Mouse (Mus musculus) bone marrow, adult 2 months (tissue): Measurements from ENCODE around the gene Atl2. TPM values are rescaled to one million over a fixed set of nuclear protein-coding genes. Genes with fewer than 3 reads are reported as not detected.
A peak's percentile ranks its signal among the peaks of the same experiment; 100 is the strongest.

Experiments
- H3K27ac ChIP-seq: fragments of 200-500 bp; 2 replicates; pipeline ENCODE4 v1.5.1; 2012; ENCODE audit warnings: low read depth, mild to moderate bottlenecking, control low read depth, inconsistent platforms, low read length; ENCODE audit not compliant: control insufficient read depth, poor library complexity, insufficient read depth
- H3K4me1 ChIP-seq: fragments of 200-500 bp; 2 replicates; pipeline ENCODE4 v1.6.1; 2011; ENCODE audit warnings: low read length; ENCODE audit not compliant: control insufficient read depth, insufficient read depth
- H3K4me3 ChIP-seq: fragments of 200-500 bp; replicated peaks from 2 replicates; pipeline ENCODE3; 2011; ENCODE audit warnings: mild to moderate bottlenecking, low read depth, low read length, control low read depth; ENCODE audit not compliant: control insufficient read depth
- CTCF ChIP-seq: fragments of 200-500 bp; IDR thresholded peaks from 2 replicates; pipeline ENCODE4 v1.5.1; 2011; ENCODE audit warnings: low read length, control low read depth; ENCODE audit not compliant: control insufficient read depth, insufficient read depth
- POLR2A ChIP-seq: fragments of 200-500 bp; IDR thresholded peaks from 2 replicates; pipeline ENCODE4 v1.6.1; 2011; ENCODE audit warnings: low read depth, mild to moderate bottlenecking, control low read depth, low read length, borderline replicate concordance; ENCODE audit not compliant: control insufficient read depth
- WGBS: fragments of 180-500 bp; shearing (Covaris S2); methylation state at CpG from one replicate; pipeline ENCODE4 v1.1.7; 2018; 5-methylcytosine and 5-hydroxymethylcytosine counted together
- polyA plus RNA-seq: library from polyadenylated mRNA; stranded (reverse); fragments of >200 nt; gene quantifications from 2 replicates; pipeline ENCODE4 v1.2.4, GENCODE M21; 2011; ENCODE audit warnings: low replicate concordance; ENCODE audit not compliant: missing spikeins, insufficient read depth, insufficient read length

Atl2 gene
- polyA plus RNA-seq, 1 experiment: 26.7 TPM

DNA sequence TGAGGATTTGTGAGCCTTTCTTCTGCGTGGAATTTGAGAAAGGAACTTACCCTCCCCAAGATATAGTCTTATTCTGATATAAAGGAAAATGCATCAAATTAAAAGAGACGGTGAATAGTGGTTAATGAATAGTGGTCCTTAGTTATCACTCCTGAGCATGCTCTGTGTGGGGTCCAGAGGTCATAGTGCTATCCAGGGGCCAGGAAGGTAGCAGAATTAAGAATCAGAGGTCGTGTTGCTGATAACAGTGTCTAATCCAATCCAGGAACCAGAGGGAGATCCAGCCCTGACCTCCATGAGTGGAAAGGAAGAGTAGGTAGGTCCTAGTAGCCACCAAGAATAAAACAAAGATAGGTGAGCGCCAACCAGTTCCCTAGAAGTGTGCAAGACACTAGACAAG lies 11.8 kb upstream of the Atl2 start:
- 74% methylated on average over 4 of the region's 4 CpGs for WGBS
- Histone ChIP-seq H3K27ac (no peak overlapping the region), H3K4me1 (no peaks in the 10 kb centered on the region), H3K4me3 (no peak overlapping the region)
- TF ChIP-seq CTCF: no peak
- TF ChIP-seq POLR2A: no peak

- 71% methylated on average over 8 of the region's 8 CpGs for WGBS
- Histone ChIP-seq H3K4me1 (no peaks in the 10 kb centered on the region), H3K27ac (no peak overlapping the region), H3K4me3 (no peak overlapping the region)
- no peak for TF ChIP-seq CTCF
- no peak for TF ChIP-seq POLR2A
Measured at GRCm38 (mm10) chr17:79906791-79907494, 11.0 kb upstream of the Atl2 start.

DNA sequence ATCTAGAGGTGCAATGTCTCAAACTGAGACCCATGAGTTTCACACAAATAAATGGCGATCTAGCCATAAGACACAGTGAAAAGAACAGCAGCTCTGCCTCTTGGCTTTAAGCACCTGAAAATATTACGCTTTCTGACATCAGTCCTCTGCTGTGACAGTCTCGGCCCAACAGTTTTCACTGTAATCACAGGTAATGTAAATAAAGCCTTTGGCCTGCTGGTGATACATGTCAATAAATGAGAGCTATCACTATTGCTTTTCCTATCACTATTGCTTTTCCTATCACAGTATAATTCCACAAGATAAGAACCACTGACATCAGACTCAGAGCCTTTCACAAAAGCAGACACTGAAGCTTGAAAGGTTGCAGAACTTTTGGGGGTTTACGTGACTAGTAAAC lies 8.7 kb upstream of the Atl2 start:
- TF ChIP-seq POLR2A (no peak), CTCF (no peak)
- H3K27ac ChIP-seq: no peak overlapping the region
- no peaks in the 10 kb centered on the region for H3K4me1 ChIP-seq
- H3K4me3 ChIP-seq: no peak overlapping the region
- 93% methylated on average over 4 of the region's 4 CpGs for WGBS

DNA sequence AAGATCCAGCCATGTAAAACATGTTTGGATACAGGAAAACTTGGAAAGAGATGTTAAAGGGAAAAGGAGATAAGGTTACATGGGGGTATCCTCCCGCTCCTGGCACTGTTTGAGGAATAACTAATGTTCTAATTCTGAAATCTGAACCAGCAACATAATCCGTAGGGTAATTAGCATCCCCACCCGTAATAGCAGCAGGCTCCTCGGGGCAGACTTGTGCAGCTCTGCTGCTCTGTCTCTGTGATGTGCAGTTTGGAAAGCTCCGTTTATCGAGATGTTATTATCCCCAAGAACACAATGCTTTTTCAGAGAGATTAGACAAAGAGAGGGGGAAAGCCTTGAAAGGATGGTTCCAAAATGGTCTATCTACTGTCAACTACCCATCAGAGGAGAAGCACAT lies 5.3 kb upstream of the Atl2 start:
- Histone ChIP-seq H3K4me3 (no peak overlapping the region), H3K4me1 (no peaks in the 10 kb centered on the region), H3K27ac (no peak overlapping the region)
- TF ChIP-seq CTCF (no peak), POLR2A (no peak)
- WGBS: 74% methylated on average over 6 of the region's 6 CpGs

DNA sequence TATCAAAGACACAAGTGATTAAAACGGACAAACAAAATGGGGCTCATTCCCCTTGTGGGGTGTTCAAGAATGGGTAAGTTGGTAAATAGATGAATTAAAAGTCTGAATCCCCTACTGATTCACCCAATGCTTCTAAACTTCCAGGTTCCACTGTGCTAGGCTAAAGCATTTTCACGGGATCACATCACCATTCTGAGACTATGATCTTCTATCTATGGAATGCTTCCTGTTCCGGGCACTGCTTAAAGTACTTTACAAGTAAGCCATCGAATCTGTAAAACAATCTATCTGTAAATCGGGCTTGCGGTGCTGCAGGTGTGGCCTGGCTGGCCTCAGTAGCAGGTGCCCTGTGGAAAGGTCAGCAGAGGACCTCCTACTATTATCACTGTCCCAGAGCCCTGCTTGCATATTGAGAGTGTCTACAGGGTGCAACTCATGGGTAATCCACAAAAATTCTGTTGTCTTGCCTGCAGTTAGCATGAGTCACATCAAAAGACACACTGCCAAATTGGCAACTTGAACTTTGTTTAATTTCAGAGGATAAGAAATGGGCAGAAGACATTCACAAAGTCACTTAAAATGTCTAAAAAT lies 2.3 kb upstream of the Atl2 start:
- no peaks in the 10 kb centered on the region for H3K4me1 ChIP-seq
- no peak overlapping the region for H3K4me3 ChIP-seq
- TF ChIP-seq CTCF (no peak), POLR2A (no peak)
- WGBS: 81% methylated on average over 6 of the region's 6 CpGs
- no peak overlapping the region for H3K27ac ChIP-seq

DNA sequence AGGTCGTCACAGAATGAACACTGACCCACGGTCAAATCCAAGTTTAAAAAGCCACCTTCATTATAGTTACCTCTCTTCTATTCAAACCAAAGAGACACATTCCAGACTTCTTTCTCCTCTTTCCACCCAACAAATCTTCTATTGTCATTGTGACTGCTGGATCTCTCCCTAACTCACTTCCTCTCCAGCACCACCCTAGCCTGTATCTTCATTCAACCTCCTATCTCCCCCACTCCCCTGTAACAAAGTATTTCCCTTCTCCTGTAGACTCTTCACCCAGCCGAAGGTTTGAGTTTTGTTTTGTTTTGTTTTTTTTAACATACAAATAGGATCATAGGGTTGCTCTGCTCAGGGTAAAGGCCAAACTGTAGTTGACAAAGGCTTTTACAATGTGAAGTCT lies 1.7 kb upstream of the Atl2 start:
- H3K4me1 ChIP-seq: no peaks in the 10 kb centered on the region
- no peak overlapping the region for H3K27ac ChIP-seq
- H3K4me3 ChIP-seq: no peak overlapping the region
- WGBS: 74% methylated on average over 3 of the region's 3 CpGs
- TF ChIP-seq CTCF: no peak

DNA sequence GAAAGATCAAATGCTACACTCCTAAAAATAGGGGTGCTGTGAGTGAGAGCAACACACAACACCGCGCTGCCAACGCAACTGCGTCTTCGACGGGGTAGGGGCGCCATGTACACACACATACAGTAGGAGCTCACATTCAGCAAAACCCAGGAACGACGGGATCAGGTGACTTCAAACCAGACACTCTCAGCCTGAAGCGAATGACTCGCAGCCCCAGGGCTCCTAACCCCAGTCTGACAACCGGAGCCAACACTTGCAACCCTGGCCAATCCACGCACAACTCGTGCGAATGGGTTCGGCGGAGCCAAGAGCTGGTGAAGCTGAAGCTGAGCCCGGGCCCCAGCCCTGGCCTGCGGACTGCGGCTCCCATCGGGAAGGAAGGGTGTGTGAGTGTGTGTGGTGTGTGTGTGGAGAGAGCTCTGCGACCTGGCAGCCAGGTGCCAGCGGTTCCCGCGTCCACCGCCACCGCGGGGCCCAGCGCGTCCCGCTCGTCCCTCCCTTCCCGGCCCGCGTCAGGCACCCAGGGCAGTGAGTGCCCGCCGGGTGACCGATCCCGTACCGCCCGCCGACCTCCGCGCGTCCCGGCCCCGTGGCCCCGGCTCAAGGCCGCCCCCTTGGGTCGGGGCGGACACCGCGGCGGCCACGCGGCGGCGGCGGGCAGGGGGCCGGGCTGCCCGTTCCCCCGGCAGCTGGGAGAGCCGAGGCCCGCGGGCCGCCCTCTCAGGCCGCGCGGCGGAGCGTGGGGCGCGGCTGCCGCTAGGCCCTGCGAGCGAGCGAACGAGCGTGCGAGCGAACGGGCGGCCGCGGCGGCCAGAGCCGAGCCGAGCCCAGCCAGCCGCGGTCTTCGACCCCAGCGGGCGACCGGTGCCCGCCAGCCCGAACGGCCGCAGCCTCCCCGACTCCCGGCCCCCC lies 696 bp downstream of the Atl2 start:
- H3K4me3 ChIP-seq: peak overlapping the region; percentile 75
- H3K4me1 ChIP-seq: no peaks in the 10 kb centered on the region; the same call in 1 of the 2 replicates
- WGBS: 2% methylated on average over 96 of the region's 100 CpGs
- peak overlapping the region; percentile 99 for H3K27ac ChIP-seq
- peak; percentile 5; the same call in 1 of the 2 replicates for TF ChIP-seq POLR2A
- no peak; the same call in 1 of the 2 replicates for TF ChIP-seq CTCF

DNA sequence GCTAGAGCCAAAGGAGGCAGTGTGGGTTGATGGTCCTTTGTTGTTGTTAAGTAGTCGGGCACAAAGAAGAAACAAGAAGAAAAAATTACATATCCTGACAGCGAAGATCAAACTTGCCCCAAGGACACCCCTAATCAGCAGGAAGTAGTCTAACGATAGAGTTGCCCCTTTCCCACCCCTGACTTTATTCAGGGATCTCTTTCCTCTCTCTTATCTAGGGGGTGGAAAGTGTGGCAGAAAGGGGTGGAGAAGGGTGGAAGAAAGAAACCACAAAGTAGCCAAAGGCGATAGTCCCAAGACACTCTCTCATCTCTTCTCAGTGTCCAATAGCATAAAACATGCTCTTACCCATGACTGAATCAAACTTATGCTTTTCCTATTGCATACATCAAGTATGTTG lies 1.9 kb downstream of the Atl2 start:
- H3K4me3 ChIP-seq: no peak overlapping the region
- H3K27ac ChIP-seq: no peak overlapping the region
- TF ChIP-seq CTCF: no peak
- 28% methylated on average over 4 of the region's 4 CpGs for WGBS
- H3K4me1 ChIP-seq: no peaks in the 10 kb centered on the region; the same call in 1 of the 2 replicates
